Mouse (Mus musculus): ENCODE measurements at regions not wholly inside any gene's neighbourhood (a gene's known extent, or its start where the extent isn't known, plus 50 kb on each side); places are given as distances from the start of the nearest gene placed in this dataset.
"Not testable (repeated sequence)": the region's sequence is repeated elsewhere in the genome, so short reads cannot be mapped to it uniquely, and the experiment has no call there.

GRCm38 (mm10) chr14:53357498-53357897 lies 861.9 kb upstream of the Olfr1507 start:
- H3K27ac ChIP-seq; H3K36me3 ChIP-seq; H3K9ac ChIP-seq; H3K4me2 ChIP-seq (replicated peaks); H3K4me3 ChIP-seq; ATAC-seq (ENCODE audit: insufficient number of reproducible peaks, insufficient read depth, low FRiP score, low TSS enrichment); H3K27me3 ChIP-seq; H3K9me3 ChIP-seq; H3K4me1 ChIP-seq: not testable (repeated sequence)
- WGBS: 80% methylated on average over 1 of the region's 2 CpGs

- not testable (repeated sequence) for H3K36me3 ChIP-seq; H3K9ac ChIP-seq; H3K4me3 ChIP-seq; ATAC-seq (ENCODE audit: insufficient number of reproducible peaks, insufficient read depth, low FRiP score, low TSS enrichment); H3K4me2 ChIP-seq (replicated peaks); H3K4me1 ChIP-seq; H3K27ac ChIP-seq; H3K9me3 ChIP-seq; H3K27me3 ChIP-seq
- 60% methylated on average over 1 of the region's 1 CpGs for WGBS
These were observed 861.2 kb upstream of the Olfr1507 start for GRCm38 (mm10) chr14:53356783-53357182.

- H3K27me3 ChIP-seq; H3K27ac ChIP-seq; H3K9ac ChIP-seq; H3K4me2 ChIP-seq (replicated peaks); H3K9me3 ChIP-seq; H3K4me3 ChIP-seq; ATAC-seq (ENCODE audit: insufficient number of reproducible peaks, insufficient read depth, low FRiP score, low TSS enrichment); H3K4me1 ChIP-seq; H3K36me3 ChIP-seq: not testable (repeated sequence)
- 86% methylated on average over 3 of the region's 3 CpGs for WGBS
These were observed 855.9 kb upstream of the Olfr1507 start for GRCm38 (mm10) chr14:53351457-53351856.

GRCm38 (mm10) chr14:53350780-53351179 lies 855.2 kb upstream of the Olfr1507 start:
- 76% methylated on average over 1 of the region's 1 CpGs for WGBS
- H3K9me3 ChIP-seq; H3K27me3 ChIP-seq; H3K36me3 ChIP-seq; H3K27ac ChIP-seq; H3K9ac ChIP-seq; H3K4me2 ChIP-seq (replicated peaks); H3K4me3 ChIP-seq; ATAC-seq (ENCODE audit: insufficient number of reproducible peaks, insufficient read depth, low FRiP score, low TSS enrichment); H3K4me1 ChIP-seq: not testable (repeated sequence)

GRCm38 (mm10) chr14:53349111-53349510 lies 853.6 kb upstream of the Olfr1507 start:
- not testable (repeated sequence) for H3K4me2 ChIP-seq (replicated peaks); H3K27me3 ChIP-seq; H3K27ac ChIP-seq; H3K36me3 ChIP-seq; H3K9ac ChIP-seq; H3K9me3 ChIP-seq; H3K4me1 ChIP-seq; ATAC-seq (ENCODE audit: insufficient number of reproducible peaks, insufficient read depth, low FRiP score, low TSS enrichment); H3K4me3 ChIP-seq

GRCm38 (mm10) chr14:53345568-53345967 lies 850.0 kb upstream of the Olfr1507 start:
- H3K4me1 ChIP-seq; H3K36me3 ChIP-seq; H3K4me2 ChIP-seq (replicated peaks); H3K9me3 ChIP-seq; H3K27ac ChIP-seq; H3K27me3 ChIP-seq; H3K4me3 ChIP-seq; H3K9ac ChIP-seq; ATAC-seq (ENCODE audit: insufficient number of reproducible peaks, insufficient read depth, low FRiP score, low TSS enrichment): not testable (repeated sequence)
- 36% methylated on average over 2 of the region's 2 CpGs for WGBS

- 74% methylated on average over 5 of the region's 5 CpGs for WGBS
- H3K36me3 ChIP-seq; H3K9ac ChIP-seq; H3K4me1 ChIP-seq; H3K4me3 ChIP-seq; H3K4me2 ChIP-seq (replicated peaks); H3K9me3 ChIP-seq; ATAC-seq (ENCODE audit: insufficient number of reproducible peaks, insufficient read depth, low FRiP score, low TSS enrichment); H3K27me3 ChIP-seq; H3K27ac ChIP-seq: not testable (repeated sequence)
These were observed 848.3 kb upstream of the Olfr1507 start for GRCm38 (mm10) chr14:53343849-53344248.

- not testable (repeated sequence) for H3K4me1 ChIP-seq; H3K4me2 ChIP-seq (replicated peaks); H3K4me3 ChIP-seq; H3K27me3 ChIP-seq; H3K9me3 ChIP-seq; H3K9ac ChIP-seq; H3K27ac ChIP-seq; ATAC-seq (ENCODE audit: insufficient number of reproducible peaks, insufficient read depth, low FRiP score, low TSS enrichment); H3K36me3 ChIP-seq
- 75% methylated on average over 1 of the region's 4 CpGs for WGBS
These were observed 843.6 kb upstream of the Olfr1507 start for GRCm38 (mm10) chr14:53339167-53339566.

- not testable (repeated sequence) for H3K27me3 ChIP-seq; H3K36me3 ChIP-seq; H3K4me2 ChIP-seq (replicated peaks); H3K4me3 ChIP-seq; H3K9ac ChIP-seq; H3K9me3 ChIP-seq; ATAC-seq (ENCODE audit: insufficient number of reproducible peaks, insufficient read depth, low FRiP score, low TSS enrichment); H3K4me1 ChIP-seq; H3K27ac ChIP-seq
- WGBS: 76% methylated on average over 4 of the region's 8 CpGs
These were observed 841.9 kb upstream of the Olfr1507 start for GRCm38 (mm10) chr14:53337446-53337845.

- 7% methylated on average over 1 of the region's 2 CpGs for WGBS
- not testable (repeated sequence) for H3K4me2 ChIP-seq (replicated peaks)
These were observed 841.2 kb upstream of the Olfr1507 start for GRCm38 (mm10) chr14:53336705-53337104.

GRCm38 (mm10) chr14:53334451-53334850 lies 838.9 kb upstream of the Olfr1507 start:
- not testable (repeated sequence) for H3K4me3 ChIP-seq; H3K27ac ChIP-seq; H3K9ac ChIP-seq; H3K9me3 ChIP-seq; ATAC-seq (ENCODE audit: insufficient number of reproducible peaks, insufficient read depth, low FRiP score, low TSS enrichment); H3K4me2 ChIP-seq (replicated peaks); H3K4me1 ChIP-seq; H3K36me3 ChIP-seq; H3K27me3 ChIP-seq
- WGBS: no CpG with 5 or more reads among the region's 4 CpGs

More at GRCm38 (mm10) chr14:53336705-53337104, 841.2 kb upstream of the Olfr1507 start:
- H3K4me3 ChIP-seq; ATAC-seq (ENCODE audit: insufficient number of reproducible peaks, insufficient read depth, low FRiP score, low TSS enrichment); H3K4me1 ChIP-seq; H3K9ac ChIP-seq; H3K27me3 ChIP-seq; H3K27ac ChIP-seq; H3K36me3 ChIP-seq; H3K9me3 ChIP-seq: not testable (repeated sequence)

GRCm38 (mm10) chr14:53331153-53331552 lies 835.6 kb upstream of the Olfr1507 start:
- not testable (repeated sequence) for ATAC-seq (ENCODE audit: insufficient number of reproducible peaks, insufficient read depth, low FRiP score, low TSS enrichment); H3K27ac ChIP-seq; H3K4me3 ChIP-seq; H3K36me3 ChIP-seq; H3K9ac ChIP-seq; H3K4me1 ChIP-seq; H3K27me3 ChIP-seq; H3K4me2 ChIP-seq (replicated peaks); H3K9me3 ChIP-seq

- H3K4me2 ChIP-seq (replicated peaks); H3K4me1 ChIP-seq; H3K4me3 ChIP-seq; H3K9me3 ChIP-seq; H3K27ac ChIP-seq; H3K9ac ChIP-seq; ATAC-seq (ENCODE audit: insufficient number of reproducible peaks, insufficient read depth, low FRiP score, low TSS enrichment); H3K36me3 ChIP-seq; H3K27me3 ChIP-seq: not testable (repeated sequence)
- no CpG with 5 or more reads among the region's 7 CpGs for WGBS
These were observed 828.8 kb upstream of the Olfr1507 start for GRCm38 (mm10) chr14:53324367-53324766.

All from embryonic facial prominence, embryonic 12.5 days (tissue).